Mouse (Mus musculus) urinary bladder, postnatal 0 days (tissue): Measurements from ENCODE around the gene Gm28048. TPM values are rescaled to one million over a fixed set of nuclear protein-coding genes. Genes with fewer than 3 reads are reported as not detected.

Experiments used
- polyA plus RNA-seq: library from polyadenylated mRNA; unstranded; fragments of >200 nt; fragmentation: Nextera tagmentation; extraction: Ambion mirVana; gene quantifications from 2 replicates; pipeline ENCODE4 v1.2.1, GENCODE M21; 2015

The Gm28048 gene
- 18.9 and 19.5 TPM in 2 replicates for polyA plus RNA-seq

GRCm38 (mm10) chr11:22981984-22982757, at the start of gene Gm28048, which contains the start of gene Commd1:
Gene Gm28048, minus strand, starts transcription at chr11:22982090.
Gene Commd1, minus strand, starts transcription at chr11:22982382.

GRCm38 (mm10) chr11:23007481-23008180, 25.7 kb upstream of the Gm28048 start, which contains the start of gene Fam161a:
Gene Fam161a, plus strand, starts transcription at chr11:23007531.

GRCm38 (mm10) chr11:22990393-22991126, 8.7 kb upstream of the Gm28048 start, which contains the start of gene Cct4:
Gene Cct4, plus strand, starts transcription at chr11:22990519.

GRCm38 (mm10) chr11:22971835-22972709, 9.8 kb downstream of the Gm28048 start, which contains the start of gene Zrsr1:
Gene Zrsr1, plus strand, starts transcription at chr11:22972005.

GRCm38 (mm10) chr11:22860335-22861227, 121.3 kb downstream of the Gm28048 start, which contains the start of gene B3gnt2:
Gene B3gnt2, minus strand, starts transcription at chr11:22860961.

Other genes starting within 250 kb of the Gm28048 start
- 16.1 and 19.7 TPM in 2 replicates for gene B3gnt2, start 121.1 kb downstream of the Gm28048 start, polyA plus RNA-seq
- gene Zrsr1, start 10.1 kb downstream of the Gm28048 start, polyA plus RNA-seq, result 1.5 and 2.3 TPM in 2 replicates
- 271 and 285 TPM in 2 replicates for gene Commd1, start 292 bp upstream of the Gm28048 start, polyA plus RNA-seq
- 152 and 179 TPM in 2 replicates for gene Cct4, start 8.4 kb upstream of the Gm28048 start, polyA plus RNA-seq
- gene Fam161a, start 25.4 kb upstream of the Gm28048 start, polyA plus RNA-seq, result 5.0 and 5.9 TPM in 2 replicates